Mouse (Mus musculus): ENCODE measurements around the gene Lrrc1.

DNA sequence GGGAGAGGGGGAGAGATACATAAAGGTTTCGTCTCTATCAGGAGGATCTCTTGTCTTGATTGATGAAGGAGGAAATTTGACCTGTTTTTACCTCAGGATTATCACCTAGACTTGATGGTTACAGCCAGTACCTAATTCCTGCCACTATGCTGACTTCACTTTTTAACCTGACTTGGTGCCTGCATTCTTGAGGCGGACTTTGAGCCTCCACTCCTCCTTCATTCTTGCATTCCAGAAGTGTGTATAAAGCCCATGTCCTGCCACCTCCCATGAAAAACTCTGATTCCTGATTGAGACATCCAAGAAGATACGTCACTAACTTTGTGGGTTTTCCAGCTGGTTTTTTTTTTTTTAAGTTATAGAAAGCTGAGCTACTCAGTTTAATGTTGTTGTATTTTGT, 1.3 kb upstream of the Lrrc1 start:
- TF ChIP-seq CTCF (IDR thresholded peaks at IDR 0.05; ENCODE audit: extremely low read depth, insufficient read depth, low read length), result no peak
- TF ChIP-seq POLR2A (IDR thresholded peaks at IDR 0.05; ENCODE audit: extremely low read depth, insufficient read depth, low read length), result no peak
